Mouse (Mus musculus) liver, embryonic 11.5 days (tissue): ENCODE results near the gene Rps17. TPM values are rescaled to one million over a fixed set of nuclear protein-coding genes. Genes with fewer than 3 reads are reported as not detected.

Experiments
- ATAC-seq: fragments of 200-750 bp; cut with Nextera tagmentation; replicated peaks from 2 replicates; pipeline ENCODE4 v1.8.0; 2017; ENCODE audit warnings: moderate number of reproducible peaks, mild to moderate bottlenecking, moderate TSS enrichment, moderate library complexity; ENCODE audit not compliant: low FRiP score
- DNase-seq: peaks from one replicate; pipeline ENCODE4 v3.0.0-alpha.2; 2017; ENCODE audit warnings: low spot score
- H3K27ac ChIP-seq: fragments of 300-500 bp; sonication (generic); 2 replicates; pipeline ENCODE4 v1.5.1; 2014; ENCODE audit warnings: mild to moderate bottlenecking, low read depth, low read length, control low read depth
- H3K27me3 ChIP-seq: fragments of 300-500 bp; sonication (generic); replicated peaks from 2 replicates; pipeline ENCODE4 v1.6.1; 2014; ENCODE audit warnings: low read length, mixed read lengths; ENCODE audit not compliant: control insufficient read depth, insufficient read depth
- H3K36me3 ChIP-seq: fragments of 300-500 bp; sonication (generic); 2 replicates; pipeline ENCODE4 v1.6.1; 2014; ENCODE audit warnings: mild to moderate bottlenecking, low read length, moderate library complexity, mixed read lengths; ENCODE audit not compliant: control insufficient read depth, insufficient read depth
- H3K4me1 ChIP-seq: fragments of 300-500 bp; sonication (generic); replicated peaks from 2 replicates; pipeline ENCODE4 v1.6.1; 2014; ENCODE audit warnings: low read length, mixed read lengths; ENCODE audit not compliant: control insufficient read depth, insufficient read depth
- H3K4me2 ChIP-seq: fragments of 300-500 bp; sonication (generic); 2 replicates; pipeline ENCODE4 v1.6.1; 2014; ENCODE audit warnings: mild to moderate bottlenecking, control low read depth, moderate library complexity
- H3K4me3 ChIP-seq: fragments of 300-500 bp; sonication (generic); 2 replicates; pipeline ENCODE4 v1.5.1; 2014; ENCODE audit warnings: low read depth, low read length, control low read depth
- H3K9ac ChIP-seq: fragments of 300-500 bp; sonication (generic); 2 replicates; pipeline ENCODE4 v1.6.1; 2014; ENCODE audit warnings: low read depth, low read length, control low read depth
- H3K9me3 ChIP-seq: fragments of 300-500 bp; sonication (generic); 2 replicates; pipeline ENCODE4 v1.6.1; 2016; ENCODE audit warnings: low read length, inconsistent platforms, mixed read lengths; ENCODE audit not compliant: control insufficient read depth
- WGBS: fragments of 180-500 bp; shearing (Covaris S2); extraction: QIAGEN DNeasy Blood & Tissue Kit; methylation state at CpG from one replicate; pipeline ENCODE4 v1.1.7; 2014; 5-methylcytosine and 5-hydroxymethylcytosine counted together
- polyA plus RNA-seq: library from polyadenylated mRNA; unstranded; fragments of >200 nt; fragmentation: Nextera tagmentation; extraction: Ambion mirVana; gene quantifications from 2 replicates; pipeline ENCODE4 v1.2.1, GENCODE M21; 2014

Gene Rps17
- polyA plus RNA-seq, 1 experiment from 2014 or later, result 1,655 TPM

DNA sequence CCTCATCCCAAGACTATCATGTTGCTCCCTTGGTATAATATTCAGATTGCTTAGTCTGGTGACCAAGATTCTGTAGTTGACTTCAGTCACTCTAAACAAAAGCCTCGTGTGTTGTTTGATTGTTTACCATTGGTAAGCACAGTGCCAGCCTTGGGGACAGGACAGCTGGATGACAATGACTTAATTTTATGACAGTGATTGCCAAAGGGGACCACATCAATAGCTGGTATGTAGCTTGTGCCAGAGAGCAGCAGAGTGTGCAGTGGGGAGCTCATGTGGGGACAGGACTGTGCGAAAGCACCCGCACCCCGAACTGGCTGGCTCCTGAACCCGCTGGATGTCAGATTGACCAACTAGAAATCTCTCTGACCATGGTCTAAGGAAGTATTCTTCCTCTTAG lies 40.4 kb downstream of the Rps17 start:
- H3K9me3 ChIP-seq, result no peaks in the 10 kb centered on the region
- ATAC-seq (no peak), DNase-seq (no peak)
- H3K9ac ChIP-seq, result no peak overlapping the region
- H3K36me3 ChIP-seq, result no peaks in the 10 kb centered on the region
- H3K27ac ChIP-seq, result no peak overlapping the region
- no peak overlapping the region for H3K4me3 ChIP-seq
- WGBS, result 83% methylated on average over 5 of the region's 5 CpGs
- H3K4me2 ChIP-seq, result no peak overlapping the region
- no peaks in the 10 kb centered on the region for H3K27me3 ChIP-seq
- H3K4me1 ChIP-seq, result no peaks in the 10 kb centered on the region

DNA sequence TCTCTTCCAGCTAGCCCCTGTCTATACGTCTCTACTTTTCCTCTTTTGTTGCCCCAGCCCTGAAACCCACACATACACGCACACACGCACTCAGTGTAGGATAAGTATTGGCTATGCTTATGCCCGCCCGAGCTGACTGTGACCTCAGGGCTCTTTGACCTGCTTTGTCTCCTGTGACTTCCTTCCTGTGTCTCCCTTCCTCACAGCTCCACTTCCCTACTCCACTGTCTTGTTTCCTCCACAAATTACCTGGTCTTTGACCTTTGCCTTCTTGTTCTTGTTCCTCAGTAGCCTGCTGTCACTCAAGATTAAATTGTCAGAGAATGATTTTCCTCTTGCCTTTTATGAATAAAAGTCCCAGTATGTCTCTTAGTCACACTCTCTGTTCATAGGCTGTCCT lies 41.0 kb downstream of the Rps17 start:
- Histone ChIP-seq H3K9me3 (no peaks in the 10 kb centered on the region), H3K4me2 (no peak overlapping the region), H3K4me3 (no peak overlapping the region), H3K36me3 (no peaks in the 10 kb centered on the region), H3K27ac (no peak overlapping the region), H3K9ac (no peak overlapping the region), H3K27me3 (no peaks in the 10 kb centered on the region), H3K4me1 (no peaks in the 10 kb centered on the region)
- ATAC-seq (no peak), DNase-seq (no peak)
- 52% methylated on average over 5 of the region's 5 CpGs for WGBS

DNA sequence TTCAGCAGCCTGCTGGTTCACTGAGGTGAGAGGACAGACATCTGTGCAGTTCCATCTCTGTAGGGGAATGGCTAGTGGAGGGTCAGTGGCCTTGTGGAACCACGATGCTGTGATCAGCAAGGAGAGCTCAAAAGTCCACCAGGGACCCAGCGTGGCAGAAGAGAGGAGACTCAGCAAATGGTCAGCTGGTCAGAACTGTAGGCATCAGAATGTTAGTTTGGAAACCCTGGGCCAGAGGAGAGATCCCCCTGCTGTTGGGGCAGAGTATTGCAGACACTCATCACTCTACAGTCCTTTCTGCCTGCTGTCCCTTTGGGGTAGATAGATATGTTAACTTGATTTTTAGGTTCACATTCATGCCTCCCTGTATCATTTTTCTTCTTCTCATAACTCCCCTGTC lies 41.4 kb downstream of the Rps17 start:
- H3K36me3 ChIP-seq, result no peaks in the 10 kb centered on the region
- 80% methylated on average over 2 of the region's 2 CpGs for WGBS
- ATAC-seq, result no peak

DNA sequence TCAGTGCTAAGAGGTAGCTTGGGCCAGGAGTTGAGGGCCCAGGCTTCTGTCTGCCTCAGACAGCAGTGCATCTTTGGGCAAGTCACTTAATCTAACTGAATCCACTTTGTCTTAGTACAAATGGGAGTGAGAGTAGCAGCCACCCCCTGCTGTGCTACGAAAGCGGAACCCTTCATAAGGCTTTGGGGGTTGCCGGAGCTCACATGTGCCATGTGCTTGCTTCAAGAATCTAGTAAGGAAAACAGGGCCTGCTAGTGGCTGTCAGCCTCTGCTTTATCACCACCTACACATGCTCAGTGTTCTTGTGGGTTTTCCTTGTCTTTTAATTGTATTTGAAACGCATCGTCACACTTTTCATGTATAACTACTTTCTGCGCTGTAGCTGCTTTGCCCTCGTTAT lies 43.7 kb downstream of the Rps17 start:
- no peak for DNase-seq
- no peaks in the 10 kb centered on the region for H3K36me3 ChIP-seq
- H3K9ac ChIP-seq, result no peak overlapping the region
- ATAC-seq, result no peak
- H3K4me3 ChIP-seq, result no peak overlapping the region
- H3K27me3 ChIP-seq, result no peaks in the 10 kb centered on the region
- no peak overlapping the region for H3K27ac ChIP-seq
- H3K4me2 ChIP-seq, result no peak overlapping the region
- no peaks in the 10 kb centered on the region for H3K4me1 ChIP-seq
- WGBS, result 82% methylated on average over 7 of the region's 7 CpGs
- no peaks in the 10 kb centered on the region for H3K9me3 ChIP-seq

More for the DNA sequence above, 41.4 kb downstream of the Rps17 start:
- no peak overlapping the region for H3K4me3 ChIP-seq
- H3K27ac ChIP-seq, result no peak overlapping the region
- no peak overlapping the region for H3K9ac ChIP-seq
- no peak for DNase-seq
- no peaks in the 10 kb centered on the region for H3K4me1 ChIP-seq
- no peak overlapping the region for H3K4me2 ChIP-seq
- H3K27me3 ChIP-seq, result no peaks in the 10 kb centered on the region
- H3K9me3 ChIP-seq, result no peaks in the 10 kb centered on the region

DNA sequence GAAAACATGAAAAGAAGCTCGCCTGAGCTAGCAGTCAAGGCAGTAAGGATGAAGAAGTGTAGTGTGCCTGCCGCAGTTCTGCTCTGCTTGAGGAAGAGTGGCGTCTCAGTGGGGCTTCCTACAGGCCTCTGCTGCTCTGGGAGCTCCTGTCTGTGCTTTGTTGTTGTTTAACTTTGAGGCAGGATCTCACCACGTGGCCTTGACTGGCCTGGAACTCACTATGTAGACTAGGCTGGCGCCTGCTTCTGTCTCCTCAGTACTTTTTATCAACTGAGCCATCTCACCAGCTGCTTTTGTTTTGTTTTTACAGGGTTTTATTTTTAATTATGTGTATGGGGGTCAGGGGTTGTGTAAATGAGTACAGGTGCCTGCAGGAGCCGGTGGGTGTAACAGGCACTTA lies 46.8 kb downstream of the Rps17 start:
- ATAC-seq (no peak), DNase-seq (no peak)
- no peak overlapping the region for H3K9ac ChIP-seq
- no peaks in the 10 kb centered on the region for H3K36me3 ChIP-seq
- no peak overlapping the region for H3K4me2 ChIP-seq
- no peak overlapping the region for H3K4me3 ChIP-seq
- no peak overlapping the region for H3K27ac ChIP-seq
- no peaks in the 10 kb centered on the region for H3K9me3 ChIP-seq
- 44% methylated on average over 6 of the region's 6 CpGs for WGBS
- H3K4me1 ChIP-seq, result no peaks in the 10 kb centered on the region
- H3K27me3 ChIP-seq, result no peaks in the 10 kb centered on the region

DNA sequence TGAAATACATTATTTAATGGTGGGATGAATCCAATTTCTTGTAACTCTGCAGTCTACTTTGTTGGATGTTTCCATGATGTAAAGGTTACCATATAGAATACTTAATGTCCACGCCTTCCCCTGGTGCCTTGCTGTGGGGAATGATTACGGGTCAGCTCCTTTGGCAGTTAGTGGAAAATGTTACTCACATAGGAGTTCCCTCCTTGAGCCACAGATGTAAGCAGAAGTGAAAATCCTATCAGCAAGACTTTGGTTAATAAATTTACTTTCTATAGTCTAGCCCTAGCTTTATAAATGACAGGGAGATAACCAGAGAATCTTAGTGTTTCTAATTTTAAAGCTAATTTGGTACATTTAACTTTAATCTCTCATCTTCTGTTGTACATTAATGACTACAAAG lies 49.9 kb downstream of the Rps17 start:
- Histone ChIP-seq H3K4me3 (no peak overlapping the region), H3K9ac (no peak overlapping the region), H3K36me3 (no peaks in the 10 kb centered on the region), H3K9me3 (no peaks in the 10 kb centered on the region), H3K27me3 (no peaks in the 10 kb centered on the region), H3K4me2 (no peak overlapping the region), H3K4me1 (no peaks in the 10 kb centered on the region), H3K27ac (no peak overlapping the region)
- ATAC-seq (no peak), DNase-seq (no peak)
- WGBS, result 82% methylated on average over 2 of the region's 2 CpGs

Other genes with a start within 250 kb of the Rps17 start
- 0.58 and 0.67 TPM in 2 replicates for gene Slc28a1, start 230.5 kb downstream of the Rps17 start, polyA plus RNA-seq
- 1.7 and 1.9 TPM in 2 replicates for gene Pde8a, start 131.7 kb downstream of the Rps17 start, polyA plus RNA-seq
- 0.09 and 0.27 TPM in 2 replicates for gene Cpeb1, start 110.2 kb upstream of the Rps17 start, polyA plus RNA-seq
- gene Ap3b2, start 148.7 kb upstream of the Rps17 start, polyA plus RNA-seq, result 0.40 and 1.1 TPM in 2 replicates
- not detected in 2 replicates for gene BC048679, start 153.0 kb upstream of the Rps17 start, polyA plus RNA-seq
- 0.19 and 0.21 TPM in 2 replicates for gene Fsd2, start 221.7 kb upstream of the Rps17 start, polyA plus RNA-seq
- gene Whamm, start 226.0 kb upstream of the Rps17 start, polyA plus RNA-seq, result 10.5 and 11.6 TPM in 2 replicates